Mouse (Mus musculus) naive thymus-derived CD4-positive, alpha-beta T cell, adult 2 months (primary cell): Measurements from ENCODE around the gene Try5.
"Not testable (repeated sequence)": the region's sequence is repeated elsewhere in the genome, so short reads cannot be mapped to it uniquely, and the experiment has no call there.

Source experiments
- DNase-seq: peaks from one replicate; pipeline ENCODE4 v3.0.0-alpha.2; 2011; ENCODE audit warnings: low read depth

Gene Try5

DNA sequence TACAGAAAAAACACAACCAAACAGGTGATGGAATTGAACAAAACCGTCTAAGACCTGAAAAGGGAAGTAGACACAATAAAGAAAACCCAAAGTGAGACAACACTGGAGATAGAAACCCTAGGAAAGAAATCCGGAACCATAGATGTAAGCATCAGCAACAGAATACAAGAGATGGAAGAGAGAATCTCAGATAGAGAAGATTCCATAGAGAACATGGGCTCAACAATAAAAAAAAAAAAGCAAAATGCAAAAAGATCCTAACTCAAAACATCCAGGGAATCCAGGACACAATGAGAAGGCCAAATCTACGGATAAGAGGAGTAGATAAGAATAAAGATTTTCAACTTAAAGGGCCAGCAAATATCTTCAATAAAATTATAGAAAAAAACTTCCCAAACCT lies at the start of gene Try5:
TSS of gene Try5 (minus strand) at position 101 of the 400 bp plus-strand sequence.
- not testable (repeated sequence) for DNase-seq

DNA sequence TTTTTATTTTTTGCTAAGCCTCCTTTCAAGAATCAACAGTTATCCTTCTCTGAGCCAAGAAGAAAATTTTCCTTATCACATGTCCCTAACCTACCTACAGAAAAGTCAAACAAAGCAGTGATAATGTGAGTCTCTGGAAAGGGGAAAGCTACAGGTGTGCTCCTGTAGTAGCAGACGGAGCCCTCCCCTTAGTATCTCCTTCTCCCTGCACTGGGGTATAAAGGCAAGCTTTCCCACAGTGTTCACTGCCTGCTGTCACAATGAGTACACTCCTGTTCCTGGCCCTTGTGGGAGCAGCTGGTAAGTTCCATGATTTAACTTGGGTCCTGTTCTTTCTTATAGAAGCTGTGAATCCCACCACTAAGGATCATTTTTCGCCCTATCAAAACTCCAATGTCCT lies 37.3 kb upstream of the Try5 start, which contains the start of gene Try10:
TSS of gene Try10 (plus strand) at position 174 of the 400 bp plus-strand sequence.
- DNase-seq: no peak

DNA sequence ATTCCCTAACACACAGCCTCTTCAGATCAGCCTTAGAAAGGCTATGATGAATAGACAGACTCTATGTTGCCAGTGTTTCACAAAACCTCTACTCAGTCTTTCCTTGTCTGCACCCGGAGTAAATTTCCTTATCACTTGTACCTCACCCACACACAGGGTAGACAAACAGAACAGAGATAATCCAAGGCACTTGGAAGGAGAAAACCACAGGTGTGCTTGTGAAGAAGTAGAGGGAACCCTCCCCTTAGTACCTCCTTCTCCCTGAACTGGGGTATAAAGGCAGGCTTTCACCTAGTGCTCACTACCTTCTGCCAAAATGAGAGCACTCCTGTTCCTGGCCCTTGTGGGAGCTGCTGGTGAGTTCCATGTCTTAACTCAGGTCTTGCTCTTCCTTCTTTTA lies 14.7 kb downstream of the Try5 start, which contains the start of gene Try4:
TSS of gene Try4 (plus strand) at position 301 of the 400 bp plus-strand sequence.
- no peak for DNase-seq

DNA sequence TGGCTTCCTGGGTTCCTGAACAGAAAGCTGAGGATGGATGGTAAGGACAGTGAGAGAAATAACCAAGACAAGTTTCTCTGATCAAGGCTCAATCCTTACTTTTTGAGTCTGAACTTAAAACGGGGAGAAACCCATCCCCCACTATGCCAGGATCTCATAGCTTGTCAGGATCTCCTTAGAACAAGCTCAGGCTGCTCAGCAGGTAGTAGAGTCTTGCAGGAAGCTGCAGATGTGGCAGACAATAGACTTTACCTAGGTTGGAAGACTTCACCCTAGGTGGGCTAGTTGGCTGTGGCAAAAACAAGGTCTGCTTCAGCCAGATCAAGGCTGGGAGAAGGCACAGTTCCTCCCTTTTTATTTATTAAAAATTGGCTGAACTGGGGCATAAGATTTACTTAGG lies 18.4 kb downstream of the Try5 start:
- DNase-seq: no peak

DNA sequence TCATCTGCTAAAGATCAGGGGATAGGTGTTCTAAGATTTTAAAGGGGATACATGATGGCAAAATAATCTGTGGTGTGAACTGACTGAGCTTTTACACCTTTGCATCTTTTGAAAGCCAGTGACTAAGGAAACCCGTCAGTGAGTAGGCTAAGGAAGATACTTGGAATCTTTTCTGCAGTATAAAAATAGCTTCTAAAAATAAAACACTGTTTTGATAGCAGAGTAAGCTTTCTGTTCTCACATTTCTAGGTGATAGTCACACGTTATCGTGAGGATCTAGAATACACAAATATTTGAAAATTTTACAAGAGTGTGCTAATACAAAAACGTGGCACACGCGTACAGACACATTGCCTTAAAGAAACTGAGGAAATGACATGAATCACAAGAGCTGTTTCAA lies 50.5 kb downstream of the Try5 start:
- DNase-seq: no peak

DNA sequence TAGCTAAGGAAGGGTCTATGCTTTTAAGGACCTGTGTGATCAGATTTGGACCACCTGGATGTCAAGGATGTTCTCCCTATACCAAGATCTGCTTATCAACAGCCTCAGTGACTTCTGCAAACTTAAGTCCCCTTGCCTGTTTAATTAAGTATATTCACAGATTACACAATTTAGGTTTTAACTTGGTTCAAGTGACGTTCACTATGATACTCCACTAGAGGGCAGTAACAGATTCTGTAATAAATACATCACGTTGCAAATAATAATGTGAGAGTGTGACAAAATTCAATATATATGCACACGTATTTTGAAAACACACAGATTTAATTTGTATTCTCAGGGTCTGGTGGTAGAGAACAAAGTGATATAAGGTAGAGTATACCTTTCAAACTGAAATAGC lies 53.8 kb downstream of the Try5 start:
- DNase-seq: peak; percentile 33
